Mouse (Mus musculus): ENCODE measurements around the gene Art1. TPM values are rescaled to one million over a fixed set of nuclear protein-coding genes. Genes with fewer than 3 reads are reported as not detected.

Art1 gene
- total RNA-seq, 1 experiment from 2014 or later: not detected

GRCm38 (mm10) chr7:102104126-102104525 is 2.6 kb downstream of the Art1 start:
- no peak for ATAC-seq (replicated peaks; ENCODE audit: insufficient number of reproducible peaks, low FRiP score, low TSS enrichment, poor library complexity, severe bottlenecking)

- ATAC-seq (replicated peaks; ENCODE audit: insufficient number of reproducible peaks, low FRiP score, low TSS enrichment, poor library complexity, severe bottlenecking): no peak
Measured at GRCm38 (mm10) chr7:102106700-102107141, 5.2 kb downstream of the Art1 start.

- no peak for ATAC-seq (replicated peaks; ENCODE audit: insufficient number of reproducible peaks, low FRiP score, low TSS enrichment, poor library complexity, severe bottlenecking)
Measured at GRCm38 (mm10) chr7:102108206-102108605, 6.7 kb downstream of the Art1 start.

GRCm38 (mm10) chr7:102109171-102109570 is 7.6 kb downstream of the Art1 start, which contains the start of gene Art5:
Gene Art5, minus strand, starts transcription at chr7:102109489.
- no peak for ATAC-seq (replicated peaks; ENCODE audit: insufficient number of reproducible peaks, low FRiP score, low TSS enrichment, poor library complexity, severe bottlenecking)

GRCm38 (mm10) chr7:102109746-102110145 is 8.2 kb downstream of the Art1 start:
- no peak for ATAC-seq (replicated peaks; ENCODE audit: insufficient number of reproducible peaks, low FRiP score, low TSS enrichment, poor library complexity, severe bottlenecking)

- ATAC-seq (replicated peaks; ENCODE audit: insufficient number of reproducible peaks, low FRiP score, low TSS enrichment, poor library complexity, severe bottlenecking): no peak
Measured at GRCm38 (mm10) chr7:102113151-102113729, 11.7 kb downstream of the Art1 start.

- ATAC-seq (replicated peaks; ENCODE audit: insufficient number of reproducible peaks, low FRiP score, low TSS enrichment, poor library complexity, severe bottlenecking): no peak
Measured at GRCm38 (mm10) chr7:102116579-102117331, 15.2 kb downstream of the Art1 start, which contains the start of gene Chrna10. Gene Chrna10, minus strand, starts transcription at chr7:102116828.

GRCm38 (mm10) chr7:102117382-102117781 is 15.8 kb downstream of the Art1 start:
- no peak for ATAC-seq (replicated peaks; ENCODE audit: insufficient number of reproducible peaks, low FRiP score, low TSS enrichment, poor library complexity, severe bottlenecking)

- no peak for ATAC-seq (replicated peaks; ENCODE audit: insufficient number of reproducible peaks, low FRiP score, low TSS enrichment, poor library complexity, severe bottlenecking)
Measured at GRCm38 (mm10) chr7:102120326-102120725, 18.8 kb downstream of the Art1 start.

- ATAC-seq (replicated peaks; ENCODE audit: insufficient number of reproducible peaks, low FRiP score, low TSS enrichment, poor library complexity, severe bottlenecking): no peak
Measured at GRCm38 (mm10) chr7:102132395-102132794, 30.9 kb downstream of the Art1 start.

- ATAC-seq (replicated peaks; ENCODE audit: insufficient number of reproducible peaks, low FRiP score, low TSS enrichment, poor library complexity, severe bottlenecking): 0 out of 2 replicates have a peak, but pooled peaks have one; percentile 50
Measured at GRCm38 (mm10) chr7:102137464-102137863, 35.9 kb downstream of the Art1 start.

- ATAC-seq (replicated peaks; ENCODE audit: insufficient number of reproducible peaks, low FRiP score, low TSS enrichment, poor library complexity, severe bottlenecking): no peak
Measured at GRCm38 (mm10) chr7:102137898-102138297, 36.4 kb downstream of the Art1 start.

- ATAC-seq (replicated peaks; ENCODE audit: insufficient number of reproducible peaks, low FRiP score, low TSS enrichment, poor library complexity, severe bottlenecking): no peak
Measured at GRCm38 (mm10) chr7:102153691-102154090, 52.1 kb downstream of the Art1 start.

Other genes with a start within 250 kb of the Art1 start
- not detected in 3 replicates for gene Folr2, start 244.5 kb upstream of the Art1 start, total RNA-seq (2017)
- 42.5 to 46.2 TPM (median 43.1 TPM) in 3 replicates for gene Anapc15, start 238.0 kb upstream of the Art1 start, total RNA-seq (2017)
- gene Folr1, start 231.0 kb upstream of the Art1 start, total RNA-seq (2017): not detected in 3 replicates
- gene Lamtor1, start 195.8 kb upstream of the Art1 start, total RNA-seq (2017): 72.2 to 74.2 TPM (median 73.7 TPM) in 3 replicates
- 0.68 to 0.96 TPM in 2 of 3 replicates, not detected in the other for gene Tomt, start 195.4 kb upstream of the Art1 start, total RNA-seq (2017)
- 0.38 to 8.0 TPM (median 2.7 TPM) in 3 replicates for gene Lrrc51, start 167.8 kb upstream of the Art1 start, total RNA-seq (2017)
- gene Numa1, start 167.6 kb upstream of the Art1 start, total RNA-seq (2017): 118 to 218 TPM (median 126 TPM) in 3 replicates
- 3.0 to 5.8 TPM (median 3.8 TPM) in 3 replicates for gene Il18bp, start 83.1 kb upstream of the Art1 start, total RNA-seq (2017)
- gene Rnf121, start 36.3 kb upstream of the Art1 start, total RNA-seq (2017): 13.5 to 24.5 TPM (median 15.9 TPM) in 3 replicates
- gene Xndc1, start 36.2 kb upstream of the Art1 start, total RNA-seq (2017): 10.8 to 18.4 TPM (median 13.2 TPM) in 3 replicates
- gene Xntrpc, start 36.0 kb upstream of the Art1 start, total RNA-seq (2017): 0.87 TPM in 1 of 3 replicates, not detected in the others
- gene Trpc2, start 18.6 kb upstream of the Art1 start, total RNA-seq (2017): 0.29 to 0.43 TPM in 2 of 3 replicates, not detected in the other
- gene Art5, start 7.7 kb downstream of the Art1 start, total RNA-seq (2017): not detected in 3 replicates
- not detected in 3 replicates for gene Chrna10, start 15.1 kb downstream of the Art1 start, total RNA-seq (2017)
- 67.0 to 71.8 TPM (median 71.7 TPM) in 3 replicates for gene Nup98, start 108.4 kb downstream of the Art1 start, total RNA-seq (2017)
- gene Pgap2, start 108.5 kb downstream of the Art1 start, total RNA-seq (2017): 14.2 to 22.1 TPM (median 16.5 TPM) in 3 replicates
- 46.7 to 78.6 TPM (median 62.1 TPM) in 3 replicates for gene Rhog, start 154.3 kb downstream of the Art1 start, total RNA-seq (2017)
- gene Stim1, start 166.1 kb downstream of the Art1 start, total RNA-seq (2017): 46.8 to 79.7 TPM (median 51.0 TPM) in 3 replicates